Mouse (Mus musculus) forebrain, embryonic 16.5 days (tissue): Measurements from ENCODE around the gene Gm3646. TPM values are rescaled to one million over a fixed set of nuclear protein-coding genes. Genes with fewer than 3 reads are reported as not detected.

Experiments
- ATAC-seq: fragments of 200-750 bp; cut with Nextera tagmentation; 2 replicates; pipeline ENCODE4 v1.8.0; 2017; ENCODE audit warnings: mild to moderate bottlenecking, moderate library complexity
- H3K27ac ChIP-seq: fragments of 300-500 bp; sonication (generic); 2 replicates; pipeline ENCODE4 v1.5.1; 2014; ENCODE audit warnings: low read length, control low read depth
- H3K27me3 ChIP-seq: fragments of 300-500 bp; sonication (generic); replicated peaks from 2 replicates; pipeline ENCODE4 v1.6.1; 2014; ENCODE audit warnings: low read length; ENCODE audit not compliant: control insufficient read depth, insufficient read depth
- H3K36me3 ChIP-seq: fragments of 300-500 bp; sonication (generic); 2 replicates; pipeline ENCODE4 v1.6.1; 2014; ENCODE audit not compliant: control insufficient read depth, insufficient read depth
- H3K4me1 ChIP-seq: fragments of 300-500 bp; sonication (generic); replicated peaks from 2 replicates; pipeline ENCODE4 v1.6.1; 2014; ENCODE audit warnings: low read length; ENCODE audit not compliant: control insufficient read depth, insufficient read depth
- H3K4me2 ChIP-seq: fragments of 300-500 bp; sonication (generic); 2 replicates; pipeline ENCODE4 v1.6.1; 2014; ENCODE audit warnings: mild to moderate bottlenecking, low read length, control low read depth
- H3K4me3 ChIP-seq: fragments of 300-500 bp; sonication (generic); replicated peaks from 2 replicates; pipeline ENCODE4 v1.5.1; 2014; ENCODE audit warnings: mild to moderate bottlenecking, low read length, control low read depth
- H3K9ac ChIP-seq: fragments of 300-500 bp; sonication (generic); replicated peaks from 2 replicates; pipeline ENCODE4 v1.6.1; 2014; ENCODE audit warnings: low read depth, low read length, control low read depth
- H3K9me3 ChIP-seq: fragments of 300-500 bp; sonication (generic); 2 replicates; pipeline ENCODE4 v1.6.1; 2016; ENCODE audit warnings: low read length; ENCODE audit not compliant: control insufficient read depth
- WGBS: fragments of 180-500 bp; shearing (Covaris S2); extraction: QIAGEN DNeasy Blood & Tissue Kit; methylation state at CpG from one replicate; pipeline ENCODE4 v1.1.7; 2014; 5-methylcytosine and 5-hydroxymethylcytosine counted together
- polyA plus RNA-seq: library from polyadenylated mRNA; unstranded; fragments of >200 nt; fragmentation: Nextera tagmentation; extraction: Ambion mirVana; gene quantifications from 2 replicates; pipeline ENCODE4 v1.2.1, GENCODE M21; 2015

Gene Gm3646
- polyA plus RNA-seq, 1 experiment from 2014 or later = not detected

DNA sequence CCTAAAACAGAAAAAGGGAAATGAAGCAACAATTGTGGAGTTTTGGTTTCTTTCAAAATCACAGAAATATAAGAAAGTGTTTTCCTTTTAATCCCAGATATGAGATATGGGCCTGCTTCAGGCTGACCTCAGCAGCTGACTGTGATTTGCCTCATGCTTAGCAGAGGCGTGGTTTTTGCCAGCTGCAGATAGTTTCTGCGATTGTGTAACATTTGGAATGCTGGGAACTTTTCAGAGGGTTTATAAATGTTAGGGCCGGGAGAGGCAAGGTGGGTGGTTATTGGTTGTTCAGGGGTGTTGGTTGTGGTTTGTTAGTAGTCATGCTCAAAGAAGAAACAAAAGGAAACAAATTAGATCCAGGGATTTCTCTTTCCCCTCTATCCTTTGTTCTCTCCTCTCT, 37.1 kb downstream of the Gm3646 start:
- 85% methylated on average over 3 of the region's 3 CpGs for WGBS
- Histone ChIP-seq H3K27ac (no peak overlapping the region), H3K4me1 (no peaks in the 10 kb centered on the region), H3K27me3 (no peaks in the 10 kb centered on the region), H3K9me3 (no peaks in the 10 kb centered on the region), H3K4me3 (no peak overlapping the region), H3K36me3 (no peaks in the 10 kb centered on the region), H3K4me2 (no peak overlapping the region), H3K9ac (no peak overlapping the region)
- ATAC-seq = no peak

DNA sequence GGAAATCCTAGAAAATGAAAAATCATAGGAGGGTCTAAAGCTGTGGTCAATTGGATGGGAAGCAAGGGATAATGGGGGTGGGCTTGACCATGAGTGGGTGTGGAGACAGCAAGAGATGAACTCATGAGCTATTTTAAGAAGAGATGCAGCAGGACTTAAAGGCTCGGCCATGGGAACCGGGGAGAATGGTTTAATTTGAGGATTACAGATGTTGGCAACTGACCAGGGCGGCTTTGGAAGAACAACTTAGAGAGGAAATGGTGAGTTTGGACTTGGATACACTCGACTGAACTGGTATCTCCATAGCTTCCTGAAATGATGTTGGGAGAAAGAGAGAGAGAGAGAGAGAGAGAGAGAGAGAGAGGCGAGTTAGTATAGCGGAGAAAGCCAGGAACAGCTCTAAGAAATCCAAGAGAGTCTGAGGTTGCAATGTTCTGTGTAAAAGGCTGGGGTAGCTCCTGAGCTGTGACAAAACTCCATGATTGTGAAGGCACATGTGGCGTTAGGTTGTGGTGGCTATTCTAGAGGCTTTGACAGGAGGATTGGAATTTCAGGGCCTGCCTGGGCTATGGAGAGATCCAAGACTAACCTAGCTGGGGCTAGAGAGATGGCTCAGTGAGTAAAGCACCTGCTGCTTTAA, 39.2 kb downstream of the Gm3646 start:
- H3K36me3 ChIP-seq = no peaks in the 10 kb centered on the region
- no peak overlapping the region for H3K4me3 ChIP-seq
- no peaks in the 10 kb centered on the region for H3K27me3 ChIP-seq
- H3K4me2 ChIP-seq = no peak overlapping the region
- no peak for ATAC-seq
- WGBS = 81% methylated on average over 7 of the region's 7 CpGs
- no peak overlapping the region for H3K9ac ChIP-seq
- H3K4me1 ChIP-seq = peaks cover 14% of the 10 kb centered on the region
- H3K27ac ChIP-seq = no peak overlapping the region
- H3K9me3 ChIP-seq = no peaks in the 10 kb centered on the region

DNA sequence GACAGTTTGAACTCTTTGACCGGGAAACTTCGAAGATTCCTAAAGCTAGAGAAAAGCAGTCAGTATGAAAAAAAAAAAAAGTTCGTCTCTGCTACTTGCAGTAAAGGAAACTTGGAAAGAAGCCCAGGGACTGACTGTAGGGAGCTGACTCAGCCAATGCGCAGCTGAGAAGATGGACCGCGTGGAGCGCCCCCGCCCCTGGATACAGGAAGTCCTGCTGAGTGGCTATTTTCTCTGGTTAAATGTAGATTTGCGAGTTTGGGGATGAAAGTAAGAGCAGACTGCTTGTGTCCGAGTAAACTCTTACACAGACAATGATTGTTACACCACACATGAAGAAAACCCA, 43.1 kb downstream of the Gm3646 start:
- Histone ChIP-seq H3K36me3 (no peaks in the 10 kb centered on the region), H3K9me3 (no peaks in the 10 kb centered on the region), H3K4me3 (no peak overlapping the region), H3K4me2 (peak overlapping the region; percentile 41), H3K9ac (no peak overlapping the region), H3K27me3 (no peaks in the 10 kb centered on the region), H3K4me1 (peaks cover 14% of the 10 kb centered on the region), H3K27ac (peak overlapping the region; percentile 4; the same call in 1 of the 2 replicates)
- WGBS = 1% methylated on average over 10 of the region's 10 CpGs
- peak; percentile 89 for ATAC-seq

DNA sequence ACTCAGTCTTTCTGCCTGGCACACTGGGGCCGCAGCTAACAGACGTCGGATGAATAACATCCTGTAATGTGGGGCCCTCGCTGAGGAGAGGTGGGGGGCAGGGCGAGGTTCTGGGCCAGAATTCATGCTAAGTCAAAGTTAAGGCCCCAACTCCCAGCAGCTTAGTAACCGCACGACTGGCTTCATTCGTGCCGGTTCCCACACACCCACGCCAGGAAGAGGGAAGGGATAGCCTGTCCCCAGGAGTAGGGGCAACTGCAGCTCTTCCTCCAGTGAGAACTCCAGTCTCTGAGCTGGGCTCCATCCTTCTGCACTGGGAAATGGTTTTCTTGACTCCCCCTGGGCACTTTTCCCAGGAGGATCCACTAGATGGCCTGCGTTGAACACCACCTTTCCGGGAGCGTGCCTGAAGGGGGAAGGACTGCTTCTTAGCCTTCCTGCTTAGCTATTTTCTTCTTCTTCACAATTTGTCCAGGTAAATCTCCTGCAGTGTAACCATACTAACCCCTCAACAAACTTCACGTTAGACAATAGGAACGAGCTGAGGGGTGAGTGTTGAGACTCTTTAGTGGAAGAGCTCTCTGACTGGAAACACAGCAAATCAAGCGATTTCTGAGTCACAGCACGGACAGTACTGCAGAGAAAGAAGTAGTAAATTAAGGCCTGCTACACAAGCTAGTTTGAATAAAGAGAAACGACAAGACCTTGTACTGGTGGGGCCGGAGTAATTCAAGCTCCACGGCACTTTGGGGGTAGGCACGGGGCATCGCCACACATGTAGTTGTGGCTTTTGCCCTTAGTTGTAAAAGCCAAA, 43.7 kb downstream of the Gm3646 start:
- Histone ChIP-seq H3K9me3 (no peaks in the 10 kb centered on the region), H3K4me2 (peak overlapping the region; percentile 41), H3K4me3 (no peak overlapping the region), H3K9ac (no peak overlapping the region), H3K4me1 (peaks cover 14% of the 10 kb centered on the region), H3K27ac (peak overlapping the region; percentile 12; the same call in 1 of the 2 replicates), H3K27me3 (no peaks in the 10 kb centered on the region), H3K36me3 (no peaks in the 10 kb centered on the region)
- ATAC-seq = peak; percentile 73
- 6% methylated on average over 22 of the region's 22 CpGs for WGBS

DNA sequence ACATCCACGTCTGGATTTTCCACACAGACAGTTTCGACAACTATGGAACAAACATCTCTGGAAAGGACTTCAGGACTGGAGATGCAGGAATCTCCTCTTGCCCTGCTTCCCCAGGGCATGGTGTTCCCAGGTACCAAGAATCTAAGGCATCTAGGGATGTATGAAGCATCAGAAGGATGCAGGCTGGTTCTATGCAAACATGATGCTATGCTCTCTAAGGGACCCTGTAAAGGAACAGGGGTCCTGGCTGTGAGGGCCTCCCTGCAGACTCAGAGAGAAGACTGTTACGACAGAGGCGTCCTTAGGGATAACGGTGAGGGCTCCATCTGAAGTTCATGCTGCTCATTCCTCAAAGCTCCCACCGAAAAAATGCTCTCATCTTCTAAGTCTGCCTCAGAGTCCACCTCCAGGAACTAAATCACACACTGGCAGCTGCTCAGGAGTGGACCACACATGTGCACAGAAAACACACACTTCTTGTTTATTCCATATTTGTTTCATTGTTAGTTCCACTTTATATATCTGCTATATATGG, 44.9 kb downstream of the Gm3646 start:
- peaks cover 14% of the 10 kb centered on the region for H3K4me1 ChIP-seq
- no peak overlapping the region for H3K4me3 ChIP-seq
- no peak overlapping the region for H3K9ac ChIP-seq
- no peak overlapping the region for H3K4me2 ChIP-seq
- no peaks in the 10 kb centered on the region for H3K9me3 ChIP-seq
- no peaks in the 10 kb centered on the region for H3K27me3 ChIP-seq
- H3K27ac ChIP-seq = no peak overlapping the region
- no peak for ATAC-seq
- H3K36me3 ChIP-seq = no peaks in the 10 kb centered on the region
- 82% methylated on average over 6 of the region's 6 CpGs for WGBS

DNA sequence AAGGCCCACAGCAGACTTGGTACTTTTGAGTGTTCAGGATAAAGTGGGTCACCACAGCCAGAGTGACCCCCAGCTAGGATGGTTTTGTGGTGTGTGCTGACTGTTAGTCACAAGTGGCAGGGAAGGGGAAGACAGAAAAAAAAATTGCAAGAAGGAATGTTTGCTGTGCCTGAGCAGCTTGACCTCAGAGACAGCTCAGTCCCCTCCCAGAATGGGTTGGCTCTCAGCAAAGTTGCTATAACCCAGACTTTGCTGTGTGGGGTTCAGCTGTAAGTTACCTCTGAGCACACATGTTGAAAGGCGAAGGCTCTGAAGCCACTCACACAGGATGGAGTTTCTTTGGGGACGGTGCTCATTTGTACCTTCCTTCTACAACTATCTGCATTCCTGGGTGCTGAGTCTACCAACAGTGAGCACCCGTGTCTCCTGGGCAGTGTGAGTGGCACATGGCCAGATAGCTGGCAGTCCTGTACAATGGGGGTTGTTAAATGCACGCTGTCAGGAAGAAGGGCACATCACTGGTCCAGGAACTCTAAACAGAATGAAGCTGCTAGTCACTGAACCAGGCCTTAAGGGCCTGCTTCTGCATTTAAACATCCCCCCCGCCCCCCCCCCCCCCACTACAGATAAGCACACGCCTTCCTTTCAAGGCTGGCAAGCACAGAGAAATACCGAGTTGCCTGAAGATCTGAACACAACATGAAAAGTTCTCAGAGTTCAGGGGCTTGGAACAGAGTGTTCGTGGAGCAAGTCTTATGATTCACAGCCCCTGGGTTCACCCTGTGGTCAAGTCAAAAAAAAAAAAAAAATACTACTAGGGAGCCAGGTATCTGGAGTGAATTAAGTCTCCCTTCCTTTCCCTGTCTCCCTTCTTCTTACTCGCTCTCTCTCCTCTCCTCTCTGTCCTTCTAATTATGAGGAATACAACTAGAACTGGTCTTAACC, 45.6 kb downstream of the Gm3646 start:
- Histone ChIP-seq H3K36me3 (no peaks in the 10 kb centered on the region), H3K27me3 (no peaks in the 10 kb centered on the region), H3K4me3 (no peak overlapping the region), H3K4me2 (no peak overlapping the region), H3K27ac (no peak overlapping the region), H3K9ac (no peak overlapping the region), H3K9me3 (no peaks in the 10 kb centered on the region), H3K4me1 (peaks cover 14% of the 10 kb centered on the region)
- WGBS = 53% methylated on average over 9 of the region's 9 CpGs
- no peak for ATAC-seq

DNA sequence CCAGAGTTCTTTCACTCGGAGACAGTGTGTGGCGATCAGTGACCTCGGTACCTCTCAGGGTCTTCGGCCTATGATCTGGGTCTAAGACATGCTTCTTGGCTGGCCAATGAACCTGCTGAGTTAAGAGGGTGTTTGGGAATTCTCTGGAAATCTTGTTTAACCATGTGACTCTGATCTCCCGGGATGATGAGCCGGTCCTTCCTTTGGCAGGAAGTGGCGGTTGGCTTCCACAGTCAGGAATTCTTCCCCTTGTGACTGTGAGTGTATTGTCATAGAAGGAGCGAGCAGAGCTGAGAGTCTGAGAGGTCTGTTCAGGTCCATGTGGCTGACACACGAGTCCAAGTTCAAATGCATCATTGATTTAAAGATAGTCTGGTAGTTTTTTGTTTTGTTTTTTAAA, 46.9 kb downstream of the Gm3646 start:
- no peaks in the 10 kb centered on the region for H3K27me3 ChIP-seq
- no peak for ATAC-seq
- H3K9ac ChIP-seq = no peak overlapping the region
- H3K4me1 ChIP-seq = peaks cover 14% of the 10 kb centered on the region
- 79% methylated on average over 9 of the region's 9 CpGs for WGBS
- H3K36me3 ChIP-seq = no peaks in the 10 kb centered on the region
- H3K9me3 ChIP-seq = no peaks in the 10 kb centered on the region
- no peak overlapping the region for H3K4me2 ChIP-seq
- H3K27ac ChIP-seq = no peak overlapping the region
- no peak overlapping the region for H3K4me3 ChIP-seq

DNA sequence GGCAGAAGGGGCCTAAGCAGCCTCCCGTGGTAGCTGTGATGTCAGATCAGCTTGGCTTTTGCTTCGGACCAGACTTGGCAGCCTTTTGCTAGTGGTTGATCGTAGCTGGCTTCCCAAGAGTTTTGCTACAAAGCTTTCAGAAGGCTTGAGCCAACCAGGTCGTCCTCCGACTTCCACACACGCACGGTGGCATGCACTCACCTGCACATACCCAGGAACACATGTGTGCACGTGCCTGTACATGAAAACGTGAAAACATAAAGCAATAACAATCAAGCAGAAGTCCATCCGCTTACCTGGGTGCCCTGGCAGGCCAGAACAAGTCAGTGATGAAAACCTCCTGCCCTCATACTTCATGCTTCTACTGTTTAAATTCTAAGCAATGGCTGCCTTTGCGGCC, 48.2 kb downstream of the Gm3646 start:
- Histone ChIP-seq H3K4me2 (no peak overlapping the region), H3K4me3 (no peak overlapping the region), H3K27ac (no peak overlapping the region), H3K9me3 (no peaks in the 10 kb centered on the region), H3K36me3 (no peaks in the 10 kb centered on the region), H3K9ac (no peak overlapping the region), H3K27me3 (no peaks in the 10 kb centered on the region), H3K4me1 (peaks cover 9% of the 10 kb centered on the region)
- no peak for ATAC-seq
- 81% methylated on average over 11 of the region's 11 CpGs for WGBS
